Mouse (Mus musculus) CD4-positive, CD25-positive, alpha-beta regulatory T cell, adult 2 months (primary cell): ENCODE measurements around the gene Cnrip1.

Experiments
- DNase-seq: peaks from one replicate; pipeline ENCODE4 v3.0.0-alpha.2; 2012; ENCODE audit warnings: low read depth, low spot score

Cnrip1 gene

DNA sequence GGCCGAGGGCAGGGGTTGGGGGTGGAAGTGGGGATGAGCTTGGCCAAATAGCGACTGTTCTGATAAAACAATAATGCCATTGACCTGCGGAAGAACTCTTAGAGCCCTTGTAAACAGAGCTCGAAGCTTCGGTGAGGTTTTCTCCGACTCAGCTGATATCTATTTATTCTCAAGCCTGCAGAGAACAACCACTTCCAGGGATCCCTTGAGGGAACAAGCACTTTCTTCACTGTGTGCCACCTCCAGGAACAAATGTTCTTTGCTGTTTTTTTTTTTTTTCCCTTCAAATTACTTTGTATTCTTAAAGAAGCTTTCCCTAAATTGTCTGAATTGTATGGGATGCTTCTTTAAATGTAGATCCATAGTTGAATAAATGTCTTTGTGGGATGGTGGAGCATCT lies 56.0 kb downstream of the Cnrip1 start:
- no peak for DNase-seq

DNA sequence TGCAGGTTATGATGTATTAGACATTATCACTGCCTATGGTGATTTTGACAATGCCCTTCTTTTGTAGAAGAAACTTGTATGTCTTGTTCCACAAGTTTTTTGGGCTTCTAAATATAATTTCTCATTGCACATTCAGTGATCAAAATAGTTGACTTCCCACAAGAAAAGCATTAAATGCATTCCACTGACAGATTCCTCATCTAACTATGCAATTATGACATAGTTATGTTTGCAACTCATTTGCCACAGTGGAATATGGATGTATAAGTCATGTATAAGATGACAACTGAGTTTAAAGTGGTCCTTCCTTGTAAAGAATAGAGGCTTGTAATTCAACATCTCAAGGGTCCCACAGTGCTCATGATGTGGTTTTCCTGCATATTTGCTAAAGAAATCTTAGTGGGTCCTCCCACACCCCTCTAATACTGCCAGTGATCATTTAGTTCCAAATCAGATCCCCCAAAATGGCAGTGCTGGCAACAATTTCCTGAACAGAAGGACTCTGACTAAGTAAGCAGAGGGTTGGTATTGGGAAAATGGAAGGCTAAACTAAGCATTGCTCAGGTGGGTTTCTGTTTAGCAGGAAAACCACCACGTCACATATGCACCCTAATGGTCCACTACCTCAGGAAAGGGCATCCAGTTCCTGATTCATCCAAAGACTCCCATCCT lies 61.2 kb downstream of the Cnrip1 start:
- DNase-seq = no peak

DNA sequence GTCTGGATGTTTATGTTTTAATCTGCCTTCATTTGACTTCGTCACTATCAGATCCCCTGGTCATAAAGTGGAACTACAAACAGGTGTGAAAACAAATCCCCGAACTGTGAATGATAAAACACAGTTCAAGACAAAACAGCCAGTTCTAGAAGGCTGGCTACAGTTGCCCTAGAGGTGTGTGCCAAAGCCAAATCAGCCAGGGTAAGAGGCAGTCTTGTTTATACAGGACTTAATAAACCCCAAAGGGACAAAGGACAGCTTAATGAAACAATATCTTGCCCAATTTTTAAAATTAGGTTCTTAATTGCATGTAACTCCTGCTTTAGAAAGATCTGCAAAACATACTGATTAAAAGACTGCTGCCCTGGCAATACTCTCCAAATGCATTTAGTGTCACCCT lies 75.0 kb downstream of the Cnrip1 start:
- no peak for DNase-seq
